Mouse (Mus musculus): ENCODE data around the gene Itm2c.
A peak's percentile ranks its signal among the peaks of the same experiment; 100 is the strongest.

Gene Itm2c

DNA sequence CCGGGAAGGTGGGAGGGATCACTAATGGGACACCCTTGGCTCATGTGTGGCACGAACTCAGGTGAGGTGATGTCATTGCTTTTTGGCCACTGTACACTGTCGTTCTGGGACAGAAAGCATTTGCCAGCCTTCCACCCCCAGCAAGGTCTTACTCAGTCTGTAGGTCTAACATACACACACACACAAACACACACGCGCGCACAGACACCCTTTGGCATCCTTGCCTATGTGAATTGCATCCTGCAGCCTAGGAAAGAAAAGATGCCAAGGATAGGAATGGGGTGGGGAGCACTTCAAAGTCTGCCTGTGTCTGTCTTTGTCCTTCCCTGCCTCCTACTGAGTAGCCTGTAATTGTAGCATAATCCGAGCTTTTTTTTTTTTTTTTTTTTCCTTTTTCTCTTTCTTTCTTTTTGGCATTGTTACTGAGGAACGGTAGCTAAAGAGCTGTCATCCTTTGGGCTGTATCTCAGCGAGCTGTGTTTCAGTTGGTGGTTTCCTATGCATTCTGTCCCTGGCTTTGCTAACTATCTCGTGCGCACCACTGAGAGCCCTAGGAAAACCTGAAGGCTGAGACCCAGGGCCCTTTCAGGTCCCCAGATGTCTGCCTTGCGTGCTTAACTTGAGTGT lies 4.8 kb downstream of the Itm2c start:
- DNase-seq (ENCODE audit: low read depth, low spot score) = no peak

DNA sequence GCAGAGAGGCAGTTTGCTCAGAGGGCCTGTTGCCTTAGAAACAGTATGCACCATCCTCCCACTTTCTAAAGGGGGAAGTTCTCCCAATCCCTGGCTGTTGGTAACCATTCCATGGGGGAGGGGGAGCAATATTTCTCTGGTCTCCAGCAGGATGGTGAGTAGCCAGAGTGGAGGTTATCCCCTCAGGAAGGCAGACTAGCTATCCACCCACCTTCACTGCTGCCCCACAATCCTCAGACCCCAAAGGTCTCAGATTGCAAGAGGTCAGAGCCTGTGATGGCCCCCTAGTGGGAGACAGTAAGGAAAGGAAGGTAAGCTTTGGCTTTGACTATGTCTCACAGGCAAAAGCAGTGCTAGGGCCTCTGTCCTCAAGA lies 5.3 kb downstream of the Itm2c start:
- no peak for DNase-seq (ENCODE audit: low read depth, low spot score)

DNA sequence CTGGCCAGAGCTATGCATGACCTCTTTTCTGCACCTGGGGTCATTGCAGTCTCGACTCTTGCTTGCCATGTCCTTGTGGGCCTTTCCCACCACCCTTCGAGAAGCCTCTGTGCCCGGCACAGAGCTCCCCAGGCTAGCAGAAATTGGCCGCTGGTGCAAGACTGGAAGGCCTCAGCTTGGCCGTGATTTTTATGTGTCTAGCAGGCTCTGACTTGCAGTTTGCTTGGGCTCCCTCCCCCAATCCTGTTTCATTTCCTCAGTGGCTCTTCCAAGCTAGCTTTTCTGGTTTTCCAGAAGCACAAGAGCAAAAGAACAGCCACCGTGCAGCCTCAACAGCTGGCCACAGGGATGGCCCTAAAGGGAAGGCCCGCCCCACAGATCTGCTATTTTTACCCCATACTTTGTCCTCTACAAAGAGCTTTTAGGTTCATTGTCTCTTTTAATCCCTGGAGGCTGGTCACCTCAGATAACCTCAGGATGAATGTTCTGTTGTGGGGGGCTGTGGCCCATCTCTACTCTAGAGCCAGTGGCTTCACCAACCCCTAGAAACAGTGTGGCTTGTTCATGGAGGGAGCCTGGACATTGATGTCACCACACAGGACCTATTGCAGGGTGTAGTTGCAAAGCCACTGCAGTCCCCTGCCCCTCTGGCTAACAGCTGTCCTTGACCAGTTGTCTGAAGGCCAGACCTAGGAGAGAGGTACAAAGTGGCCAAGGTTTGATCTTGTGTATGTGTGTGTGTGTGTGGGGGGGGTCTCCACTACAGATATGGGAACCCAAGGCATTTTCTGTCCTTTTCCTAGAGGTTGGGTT lies 6.6 kb downstream of the Itm2c start:
- DNase-seq (ENCODE audit: low read depth, low spot score) = no peak

DNA sequence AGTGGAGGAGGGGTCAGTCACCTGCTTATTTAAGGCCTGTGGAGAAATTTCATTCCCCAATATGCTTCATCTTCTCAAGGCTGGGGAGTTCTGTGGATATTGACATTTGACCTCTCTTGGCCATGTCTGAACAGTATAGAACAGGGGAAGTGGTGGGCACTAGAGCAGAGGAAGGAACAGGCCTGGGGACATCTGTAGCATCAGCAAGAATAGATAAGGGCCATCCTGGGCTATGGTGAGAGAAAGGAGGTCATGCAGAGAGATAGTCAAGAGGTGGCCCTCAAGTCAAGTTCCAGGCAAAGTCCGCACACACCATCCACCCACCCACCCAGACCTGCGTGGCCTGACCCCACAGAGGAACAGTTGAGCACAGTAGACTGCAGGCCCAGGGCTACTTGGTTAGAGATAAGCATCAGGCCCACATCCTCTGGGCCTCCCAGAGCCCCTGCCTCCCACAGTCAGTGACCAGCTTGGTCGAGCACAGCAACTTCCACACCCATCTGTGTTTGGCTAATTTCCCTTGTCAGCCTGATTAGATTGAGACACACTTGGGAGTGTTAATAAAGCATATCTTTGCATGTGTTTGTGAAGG lies 7.5 kb downstream of the Itm2c start:
- no peak for DNase-seq (ENCODE audit: low read depth, low spot score)

DNA sequence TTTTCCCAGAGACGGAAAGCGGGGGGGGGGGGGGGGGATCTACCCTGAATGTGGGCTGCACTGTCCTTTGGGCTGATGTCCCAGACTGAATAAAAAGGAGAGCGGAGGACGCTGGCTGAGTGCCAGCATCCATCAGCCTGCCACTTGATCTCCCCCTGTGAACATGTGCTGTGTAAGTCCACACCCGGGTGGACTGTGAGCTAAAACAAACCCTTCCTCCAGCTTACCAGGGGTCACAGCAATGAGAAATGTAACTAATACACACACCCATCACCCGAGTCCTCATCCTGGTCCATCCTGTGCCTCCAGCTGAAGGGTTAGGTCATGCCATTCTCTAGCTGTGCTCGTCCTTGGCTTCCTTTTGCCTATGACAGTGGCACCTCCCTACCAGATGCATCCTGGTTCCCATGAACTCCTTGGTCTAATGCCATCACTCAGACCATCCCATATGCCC lies 8.1 kb downstream of the Itm2c start:
- no peak for DNase-seq (ENCODE audit: low read depth, low spot score)

DNA sequence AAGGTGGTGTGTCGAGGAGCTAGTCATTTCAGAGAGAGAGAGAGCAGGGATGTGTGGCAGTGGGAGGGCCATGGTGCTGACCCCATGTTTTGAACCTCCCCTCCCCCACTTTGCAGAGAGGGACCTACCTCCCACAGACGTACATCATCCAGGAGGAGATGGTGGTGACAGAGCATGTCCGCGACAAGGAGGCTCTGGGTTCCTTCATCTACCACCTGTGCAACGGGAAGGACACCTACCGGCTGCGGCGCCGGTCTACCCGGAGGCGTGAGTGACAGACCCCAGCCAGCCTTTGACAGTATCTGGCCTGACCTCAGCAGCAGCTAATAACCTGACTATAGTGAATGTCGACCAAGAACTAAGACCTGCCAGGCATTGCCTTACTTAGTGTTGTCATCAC lies 12.8 kb downstream of the Itm2c start:
- no peak for DNase-seq (ENCODE audit: low read depth, low spot score)

DNA sequence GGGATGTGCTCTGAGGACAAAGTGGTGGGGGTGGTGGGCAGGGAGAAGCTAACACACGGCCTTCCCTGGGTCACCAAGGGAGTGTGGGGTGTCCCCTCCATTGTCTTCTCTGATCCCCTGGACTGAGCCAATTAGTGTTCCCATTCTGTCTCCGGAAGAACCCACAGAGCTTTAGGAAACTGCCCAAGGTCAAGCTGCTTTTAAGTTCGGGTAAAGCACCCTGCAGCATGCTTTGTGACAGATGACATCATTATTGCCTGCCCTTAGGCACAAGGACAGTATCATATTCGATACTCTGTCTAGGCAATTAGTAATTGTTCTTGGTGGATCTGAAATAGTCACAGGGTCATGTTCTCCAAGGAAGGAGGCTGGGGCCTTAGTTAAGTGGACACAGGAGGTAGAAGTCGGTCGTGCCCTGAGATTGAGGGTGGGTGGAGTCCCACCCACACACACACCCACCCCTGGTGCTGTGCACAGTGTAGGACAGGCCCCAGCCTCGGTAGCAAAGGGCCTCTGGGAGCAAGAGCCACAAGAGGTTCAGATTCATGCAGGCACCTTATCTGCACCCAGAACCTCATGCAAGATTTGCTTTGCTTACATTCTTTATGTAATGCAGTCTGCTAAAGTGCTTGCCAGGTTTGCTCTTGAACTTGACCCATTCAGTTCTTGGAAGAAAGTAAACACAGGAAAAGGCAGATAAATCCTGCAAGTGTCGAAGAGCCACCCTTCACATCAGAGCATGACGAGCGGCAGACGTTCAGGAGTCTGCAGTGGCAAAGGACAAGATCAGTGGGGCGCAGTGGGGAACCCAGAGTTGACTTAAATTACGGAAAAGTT lies 14.9 kb downstream of the Itm2c start:
- no peak for DNase-seq (ENCODE audit: low read depth, low spot score)

DNA sequence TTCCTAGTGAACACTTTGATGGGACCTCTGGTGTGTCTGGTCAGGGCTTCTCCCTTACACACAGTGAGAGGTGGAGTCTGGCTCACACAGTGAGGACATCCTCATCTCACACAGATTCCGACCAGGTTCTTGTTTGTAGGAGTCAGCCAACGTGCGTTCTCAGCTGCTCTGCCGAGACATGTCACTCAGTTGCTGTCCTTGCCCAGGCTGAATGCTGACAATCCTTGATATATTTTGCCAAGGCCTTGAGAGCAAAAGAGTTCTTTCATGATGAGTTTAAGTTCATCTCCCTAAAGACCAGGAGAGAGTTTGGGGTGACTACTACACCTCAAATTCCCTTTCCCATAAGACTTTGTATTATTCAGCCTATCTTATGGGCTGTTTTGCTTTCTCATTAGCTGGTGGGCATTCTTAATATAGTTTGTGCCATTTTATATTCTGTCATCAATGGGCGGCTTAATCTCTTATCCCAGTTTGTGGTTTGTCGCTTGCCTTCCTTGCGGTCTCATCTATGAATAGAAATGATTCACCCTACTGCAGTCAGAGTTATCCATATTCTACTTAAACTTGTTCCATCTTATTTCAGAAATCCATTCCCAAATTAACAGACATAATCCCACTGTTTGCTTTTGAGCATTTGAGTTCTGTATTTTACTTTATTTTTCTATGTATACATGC lies 19.1 kb downstream of the Itm2c start:
- no peak for DNase-seq (ENCODE audit: low read depth, low spot score)

DNA sequence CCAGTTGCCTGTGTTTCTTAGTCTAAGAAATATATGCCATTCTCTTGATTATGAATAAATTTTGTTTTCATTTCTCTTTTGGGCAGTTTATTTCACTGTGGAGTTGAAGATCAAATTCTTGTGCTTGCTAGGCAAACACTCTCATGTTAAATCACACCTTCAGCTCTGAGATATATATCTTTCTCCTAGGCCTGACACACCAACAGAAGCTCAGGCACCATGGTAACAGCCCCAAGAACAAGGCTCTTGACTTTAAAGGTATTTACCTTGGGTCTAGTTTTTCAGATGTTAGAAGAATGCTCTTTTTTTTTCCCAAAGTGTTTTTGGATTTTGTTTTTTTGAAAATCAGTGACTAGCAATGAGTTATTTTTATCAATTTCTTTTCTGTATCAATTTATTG lies 21.8 kb downstream of the Itm2c start:
- no peak for DNase-seq (ENCODE audit: low read depth, low spot score)

DNA sequence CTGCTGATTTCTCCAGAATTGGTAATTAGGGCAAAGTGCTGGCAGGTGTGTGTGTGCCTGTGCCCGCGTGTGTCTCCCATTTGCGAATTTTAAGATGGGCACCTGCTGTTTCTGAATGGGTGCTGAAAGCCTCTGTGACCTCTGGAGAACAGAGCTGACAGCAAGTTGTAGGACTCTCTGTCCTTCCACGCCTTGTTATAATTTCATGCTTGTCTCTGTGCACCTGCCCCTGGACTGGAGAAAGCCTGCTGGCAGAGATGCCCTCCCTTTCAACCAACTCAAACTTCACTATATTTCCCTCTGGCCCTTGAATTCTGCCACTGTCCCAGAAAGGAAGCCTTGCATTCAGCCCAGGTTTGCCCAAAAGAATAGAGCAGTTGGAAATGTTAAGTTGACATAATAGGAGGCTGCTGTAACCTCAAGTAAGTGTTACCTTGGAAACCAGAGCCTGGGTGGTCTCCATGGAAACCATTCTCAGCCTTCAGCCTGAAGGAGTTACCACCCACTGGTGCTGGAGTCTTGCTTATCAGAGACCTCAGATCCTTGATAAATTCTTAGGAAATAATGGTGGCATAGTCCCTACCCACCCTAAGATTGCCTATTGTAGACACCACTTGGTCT lies 22.9 kb downstream of the Itm2c start:
- peak; percentile 89 for DNase-seq (ENCODE audit: low read depth, low spot score)

DNA sequence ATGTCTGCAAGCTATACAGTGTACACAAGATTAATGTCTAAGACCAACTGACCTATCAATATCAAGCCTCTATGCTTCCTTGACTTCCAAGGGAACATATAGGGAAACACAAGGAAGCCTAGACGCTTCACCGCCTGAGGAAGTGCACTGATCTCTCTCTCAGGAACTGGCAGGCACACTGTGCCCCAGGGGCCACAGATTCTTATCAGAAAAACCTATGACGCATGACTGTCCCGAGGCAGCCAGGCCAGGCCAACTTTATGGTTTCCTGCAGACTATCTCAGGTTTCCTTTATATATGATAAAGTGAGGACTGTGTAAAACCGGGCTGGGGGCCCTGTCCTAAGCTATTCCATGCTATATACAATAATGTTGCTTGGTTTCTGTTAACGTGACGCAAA lies 25.5 kb downstream of the Itm2c start:
- no peak for DNase-seq (ENCODE audit: low read depth, low spot score)

DNA sequence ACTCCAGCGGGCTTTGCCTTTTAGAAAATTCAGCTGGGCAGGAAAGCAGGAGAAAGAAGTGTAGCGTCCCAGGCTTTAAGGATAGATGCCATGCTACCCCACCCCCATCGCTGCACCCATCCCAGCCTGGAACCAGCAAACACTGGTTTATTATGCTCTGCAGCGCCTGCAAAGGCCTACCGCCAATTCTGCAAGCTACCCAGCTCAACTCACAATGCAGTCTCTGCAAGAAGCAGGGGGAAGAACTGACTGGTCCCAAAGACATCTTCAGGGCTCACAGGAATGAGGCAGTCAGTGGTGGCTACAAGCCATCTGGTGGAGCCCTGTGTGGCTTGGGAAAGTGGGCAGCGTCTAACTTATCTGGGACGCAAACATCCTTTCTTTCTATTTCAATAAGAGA lies 27.6 kb downstream of the Itm2c start:
- DNase-seq (ENCODE audit: low read depth, low spot score) = no peak

DNA sequence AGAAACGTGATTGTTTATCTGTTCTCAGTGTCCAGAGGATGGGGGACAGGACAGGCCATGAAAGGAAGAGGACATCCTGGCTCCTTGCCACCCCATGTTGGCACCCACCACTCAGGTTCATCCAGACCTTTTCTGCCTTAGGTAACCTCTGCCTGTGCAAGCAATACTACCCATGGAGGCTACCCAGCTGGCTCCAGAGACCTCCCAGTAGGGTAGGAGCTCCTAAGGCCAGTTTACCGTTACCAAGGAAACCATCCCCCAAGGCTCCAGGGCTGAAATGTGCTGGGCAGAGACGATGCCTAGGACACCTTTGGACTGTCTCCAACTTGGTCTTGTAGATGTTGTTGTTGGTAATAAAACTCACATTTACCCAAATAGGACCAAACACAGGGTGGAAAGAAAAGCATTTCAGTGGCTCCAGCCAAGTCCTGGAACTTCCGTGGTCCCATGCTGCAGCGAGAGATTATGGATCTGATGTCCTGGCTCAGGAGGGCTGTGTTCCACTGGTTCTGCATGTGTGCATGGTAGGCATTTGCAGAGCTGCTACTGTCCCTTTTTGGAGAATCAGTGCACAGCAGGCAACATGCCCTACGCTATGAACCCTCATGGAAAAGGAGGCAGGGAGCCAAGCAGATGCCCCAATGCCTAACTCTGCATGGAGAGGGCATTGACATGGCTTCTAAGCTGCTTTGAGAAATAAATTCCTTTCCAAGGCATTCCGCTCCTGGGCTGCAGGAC lies 28.2 kb downstream of the Itm2c start:
- no peak for DNase-seq (ENCODE audit: low read depth, low spot score)

DNA sequence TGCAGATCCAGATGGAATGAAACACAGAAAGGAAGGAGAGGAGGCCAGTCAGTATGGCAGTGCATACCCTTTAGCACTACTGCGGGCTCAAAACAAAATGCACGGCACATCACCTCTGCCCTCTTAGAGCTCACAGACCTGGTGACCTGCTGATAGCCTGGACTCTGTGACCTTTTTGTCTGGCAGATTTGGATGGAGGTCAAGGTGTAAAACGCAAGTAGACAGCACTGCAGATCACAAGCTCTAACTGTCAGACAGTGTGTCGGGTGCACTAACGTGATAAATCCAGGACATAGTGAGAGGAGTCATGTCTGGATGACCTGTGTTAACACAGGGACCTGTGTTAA lies 28.8 kb downstream of the Itm2c start:
- no peak for DNase-seq (ENCODE audit: low read depth, low spot score)

DNA sequence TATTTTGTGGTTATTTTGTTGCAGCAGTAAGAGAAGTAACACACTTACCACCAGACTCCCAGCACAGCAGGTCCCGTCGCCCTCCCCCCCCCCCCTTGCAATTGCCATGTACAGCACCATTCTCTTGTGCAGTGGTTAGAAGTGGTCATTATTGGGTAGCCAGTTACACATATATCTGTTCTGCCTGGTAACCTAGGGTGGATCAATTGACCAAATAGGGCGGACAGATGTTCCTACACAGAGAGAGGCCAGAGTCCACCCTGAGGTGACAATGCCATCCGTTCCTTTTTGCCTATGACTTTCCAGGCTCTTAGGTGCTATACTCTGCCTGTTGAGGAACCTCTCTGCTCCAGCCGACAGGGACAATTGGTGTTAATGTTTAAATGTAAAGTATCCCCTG lies 31.1 kb downstream of the Itm2c start:
- DNase-seq (ENCODE audit: low read depth, low spot score) = no peak

DNA sequence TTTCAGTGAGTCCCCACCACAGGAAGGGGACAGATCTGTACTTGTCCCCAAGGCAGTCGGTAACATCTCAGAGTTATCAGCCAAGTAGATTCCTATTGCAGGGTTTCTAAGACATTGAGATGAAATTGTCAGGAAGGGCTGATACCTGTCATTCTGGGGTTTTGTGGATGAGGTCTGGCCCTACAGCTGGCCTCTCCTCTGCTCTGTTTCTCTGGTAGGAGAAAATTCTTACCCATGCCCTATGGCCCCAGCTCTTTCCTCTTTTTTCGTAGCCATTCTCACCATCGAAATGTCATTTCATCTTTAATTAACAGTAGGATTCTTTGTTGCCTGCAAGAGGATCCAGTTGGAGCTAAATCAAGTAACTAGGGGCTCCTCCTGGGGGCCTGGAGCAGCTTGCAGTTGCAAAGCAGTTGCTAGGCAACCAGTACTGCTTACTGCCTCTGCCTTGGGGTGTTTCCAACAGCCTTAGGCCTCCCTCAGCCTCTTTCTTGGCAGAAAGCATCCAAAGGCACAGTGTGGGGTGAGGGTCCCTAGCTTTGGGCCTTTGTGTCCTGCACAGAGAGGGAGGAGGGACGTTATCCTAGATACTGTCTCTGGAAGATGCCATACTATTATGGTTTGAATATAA lies 34.1 kb downstream of the Itm2c start, which contains the start of gene 4933407L21Rik:
Gene 4933407L21Rik (plus strand): TSS at position 427 of the 631 bp plus-strand sequence.
- peak; percentile 92 for DNase-seq (ENCODE audit: low read depth, low spot score)

DNA sequence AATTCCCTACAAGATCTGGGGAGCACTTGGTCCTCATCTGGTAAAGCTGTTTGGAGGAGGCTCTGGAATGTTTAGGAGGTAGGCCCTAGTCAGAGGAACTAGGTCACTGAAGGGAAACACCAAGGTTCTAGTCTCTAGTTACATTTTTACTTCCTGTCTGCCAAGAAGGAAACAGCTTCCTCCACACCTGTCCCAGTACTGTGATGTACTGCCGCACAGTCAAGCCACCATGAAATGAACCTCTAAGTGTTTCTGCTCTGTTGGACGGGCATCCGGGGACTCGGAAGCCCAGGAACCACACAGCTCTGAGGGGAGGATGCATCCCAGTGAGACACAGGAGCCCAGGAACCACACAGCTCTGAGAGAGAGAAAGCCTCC lies 34.6 kb downstream of the Itm2c start:
- no peak for DNase-seq (ENCODE audit: low read depth, low spot score)

DNA sequence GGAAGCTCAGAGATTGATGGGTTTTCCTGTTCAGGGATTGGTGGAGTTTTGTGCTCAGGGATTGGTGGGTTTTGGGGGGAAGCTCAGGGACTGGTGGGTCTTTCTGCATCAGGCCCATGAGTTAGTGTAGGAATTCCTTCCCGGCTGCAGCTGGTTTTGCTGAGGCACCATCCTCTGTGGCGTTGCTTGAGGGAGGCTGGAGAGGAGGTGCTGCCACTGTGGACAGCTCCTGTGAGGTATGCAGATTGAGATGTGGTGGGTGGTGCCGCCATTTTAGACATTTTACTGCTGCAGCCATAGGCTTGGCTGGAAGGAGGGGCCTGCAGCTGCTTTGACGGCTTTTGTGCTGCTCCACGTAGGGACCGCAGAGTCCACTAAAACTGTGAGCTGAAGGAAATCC lies 35.3 kb downstream of the Itm2c start:
- DNase-seq (ENCODE audit: low read depth, low spot score) = no peak

DNA sequence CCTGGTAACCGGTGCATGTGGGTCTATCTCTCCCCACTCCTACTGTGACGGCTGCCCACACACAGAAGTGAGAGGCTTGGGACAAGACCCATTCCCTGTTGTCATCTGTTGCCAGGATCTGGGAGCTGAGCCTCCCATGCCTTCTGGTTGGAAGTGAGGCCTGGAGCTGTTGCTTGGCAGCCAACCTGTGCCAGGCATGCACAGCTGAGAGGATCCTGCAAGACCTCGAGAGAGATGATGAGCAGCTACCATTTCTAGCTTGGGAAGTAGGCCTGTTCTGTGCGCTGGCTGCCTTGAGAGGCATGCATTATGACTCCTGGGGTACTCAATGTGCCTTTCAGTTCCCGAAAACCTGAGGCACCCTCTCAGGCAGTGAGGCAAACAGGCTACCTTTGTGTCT lies 37.1 kb downstream of the Itm2c start:
- DNase-seq (ENCODE audit: low read depth, low spot score) = peak; percentile 77

DNA sequence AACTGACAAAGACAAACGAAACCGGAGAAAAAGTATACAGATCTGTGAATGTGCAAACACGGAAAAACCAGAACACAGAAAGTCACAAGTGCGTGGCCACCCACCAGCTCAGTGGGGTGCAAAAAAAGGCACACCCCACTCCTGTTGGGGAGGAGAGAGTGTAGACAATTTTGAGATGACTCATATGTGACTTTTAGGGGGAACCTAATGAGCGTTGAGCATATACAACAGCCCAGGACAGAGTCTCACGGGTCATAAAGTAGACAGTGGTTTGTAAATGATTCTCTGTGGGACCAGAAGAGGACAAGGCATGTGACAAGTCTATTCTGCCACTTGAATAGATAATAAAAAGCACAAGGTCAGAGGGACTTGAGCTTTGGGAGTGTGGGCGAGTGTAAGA lies 39.1 kb downstream of the Itm2c start:
- DNase-seq (ENCODE audit: low read depth, low spot score) = no peak

All from telencephalon, adult 2 months (tissue).